Mouse (Mus musculus) v-Abl transformed pro-B cells (cell line): ENCODE data around the gene Lmf1.

ENCODE experiments used
- in situ Hi-C, 2 experiments: fragments of 400-800 bp; cut with MboI; formaldehyde crosslinking; loops; one replicate each; pipeline ENCODE4 v1.15.1; 2025; ENCODE audit not compliant: unreplicated experiment in 2 of 2

Lmf1 gene

DNA sequence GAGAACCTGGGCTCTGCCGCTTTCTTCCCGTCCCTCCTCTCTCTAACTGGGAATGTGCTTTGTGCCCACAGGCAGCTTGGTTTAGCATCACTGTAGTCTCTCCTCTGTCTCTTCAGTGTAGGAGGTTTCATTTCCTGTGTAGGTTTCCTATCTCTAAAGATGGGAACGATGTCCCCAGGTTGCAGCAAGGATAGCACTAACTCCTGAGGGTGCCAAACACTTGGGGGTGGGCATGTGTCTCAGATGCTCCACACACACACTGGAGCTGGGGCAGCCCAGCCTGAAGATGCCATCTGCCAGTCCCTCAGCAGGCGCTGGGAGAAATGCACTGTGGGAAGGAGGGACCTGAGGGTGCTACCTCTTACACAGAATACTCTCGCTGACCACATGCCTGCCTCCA lies 56.9 kb downstream of the Lmf1 start:
- in situ Hi-C loops = no loop called here

- in situ Hi-C loops = no loop called here
These were observed 59.1 kb downstream of the Lmf1 start for GRCm38 (mm10) chr17:25637986-25638385.

DNA sequence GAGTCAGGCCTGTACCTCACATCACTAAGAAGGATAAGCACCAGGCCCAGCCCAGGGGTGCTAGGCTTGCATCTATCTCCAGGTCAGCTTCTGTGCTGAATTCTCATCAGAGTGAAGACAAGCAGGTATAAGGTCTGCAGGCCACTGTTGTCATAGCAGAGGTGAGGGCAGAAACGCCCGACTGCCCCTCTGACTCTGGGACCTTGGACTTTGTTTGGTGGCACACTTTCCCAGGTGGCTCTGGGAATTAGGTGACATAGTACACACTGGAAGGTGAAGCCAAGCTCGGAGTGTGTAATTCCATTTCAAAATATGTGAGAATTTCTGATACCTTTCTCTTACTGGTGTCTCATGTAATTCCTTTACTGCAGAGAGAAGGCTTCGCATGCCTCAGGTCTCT lies 59.6 kb downstream of the Lmf1 start:
- in situ Hi-C loops = no loop called here

DNA sequence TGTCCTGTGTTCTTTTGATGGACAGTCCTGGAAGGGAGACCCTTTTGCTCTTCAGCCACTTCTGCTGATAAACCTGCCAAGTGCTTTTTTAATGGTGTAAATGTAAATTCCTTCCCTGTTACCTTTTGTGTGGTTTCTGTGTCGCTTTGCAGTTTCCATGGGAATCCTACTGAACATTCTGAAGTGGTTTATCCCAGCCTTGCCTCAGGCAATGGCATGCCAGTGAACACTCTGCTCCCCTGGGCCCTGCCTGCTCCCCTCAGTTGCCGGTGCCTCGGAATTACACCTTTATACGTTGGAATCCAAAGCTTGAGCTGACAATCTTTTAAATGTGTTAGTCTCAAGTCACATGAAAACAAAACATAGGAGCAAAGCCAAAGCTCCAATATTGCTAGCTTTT lies 62.1 kb downstream of the Lmf1 start:
- in situ Hi-C loops = no loop called here

DNA sequence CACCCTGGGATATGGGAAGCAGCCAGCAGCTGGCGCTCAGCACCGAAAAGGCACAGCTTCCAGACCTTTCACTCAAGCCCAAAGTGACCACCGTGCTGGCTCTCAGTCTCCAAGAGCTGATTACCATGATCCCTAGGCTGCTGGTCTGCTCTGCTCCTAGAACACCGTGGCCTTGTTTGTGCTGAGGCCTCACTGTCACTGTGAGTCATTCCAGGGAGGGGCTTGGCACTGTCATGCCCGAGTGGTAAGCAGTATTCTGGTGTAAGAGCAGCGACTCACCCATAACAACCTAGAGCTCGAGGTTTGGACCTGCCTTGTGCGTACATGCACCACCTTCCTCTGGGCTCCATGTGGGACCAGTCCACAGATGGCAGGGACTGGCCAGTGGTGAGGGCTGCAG lies 63.1 kb downstream of the Lmf1 start:
- in situ Hi-C loops = no loop called here

DNA sequence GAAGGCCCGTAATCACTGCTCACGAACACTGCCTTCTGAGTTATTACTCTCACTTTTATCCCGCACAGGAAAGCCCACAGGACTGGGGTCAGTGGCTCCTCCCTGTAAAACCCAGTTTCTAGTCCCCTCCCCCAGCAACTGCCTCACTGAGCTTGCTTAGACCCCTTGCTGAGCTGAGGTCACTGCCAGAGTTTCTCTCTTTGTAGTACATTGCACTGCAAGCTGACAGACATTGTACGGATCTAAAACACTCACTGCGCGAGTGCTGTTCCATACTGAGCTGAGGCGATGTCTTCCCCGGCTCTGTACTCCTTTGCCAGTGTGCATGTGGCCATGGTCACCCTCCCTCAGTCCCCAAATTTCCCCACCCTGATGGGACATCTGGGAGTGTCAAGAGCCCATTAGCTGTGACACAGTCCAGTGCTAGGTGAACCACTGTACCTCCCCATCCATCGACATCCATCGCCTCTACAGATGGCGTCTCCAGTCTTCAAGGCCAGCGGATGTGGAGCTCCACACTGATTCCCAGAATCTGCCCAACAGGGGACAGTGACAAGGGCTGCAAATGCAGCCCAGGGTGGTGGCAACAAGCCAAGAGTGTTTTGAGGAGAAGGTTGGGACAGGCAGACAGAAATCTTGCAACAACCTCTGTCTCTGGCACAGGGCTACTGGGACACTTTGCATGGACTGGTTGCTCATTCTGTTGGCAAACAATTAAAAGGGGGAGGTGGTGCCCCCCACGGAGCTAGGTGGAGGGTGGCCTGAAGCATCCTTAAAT lies 64.8 kb downstream of the Lmf1 start:
- in situ Hi-C loops = no loop called here

- in situ Hi-C loops = no loop called here
These were observed 65.9 kb downstream of the Lmf1 start for GRCm38 (mm10) chr17:25644761-25645160.

DNA sequence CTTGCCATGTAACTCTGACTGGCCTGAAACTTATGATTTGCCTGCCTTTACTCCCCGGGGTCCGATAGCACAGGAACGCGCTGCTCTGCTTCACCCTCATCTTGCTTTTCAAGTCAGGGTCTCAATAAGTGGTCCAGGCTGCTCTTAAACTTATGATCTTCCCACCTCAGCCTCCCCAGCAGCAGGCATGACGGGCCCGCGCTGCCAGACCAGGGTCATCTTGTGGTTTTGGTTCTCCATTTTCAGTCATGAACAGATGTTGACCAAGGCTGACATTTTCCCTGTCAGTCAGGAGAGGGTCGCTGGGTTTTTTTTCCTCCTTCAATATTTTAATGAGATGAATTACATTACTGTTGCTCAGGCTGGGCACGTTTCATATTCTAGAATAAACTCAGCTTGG lies 66.8 kb downstream of the Lmf1 start:
- in situ Hi-C loops = no loop called here

DNA sequence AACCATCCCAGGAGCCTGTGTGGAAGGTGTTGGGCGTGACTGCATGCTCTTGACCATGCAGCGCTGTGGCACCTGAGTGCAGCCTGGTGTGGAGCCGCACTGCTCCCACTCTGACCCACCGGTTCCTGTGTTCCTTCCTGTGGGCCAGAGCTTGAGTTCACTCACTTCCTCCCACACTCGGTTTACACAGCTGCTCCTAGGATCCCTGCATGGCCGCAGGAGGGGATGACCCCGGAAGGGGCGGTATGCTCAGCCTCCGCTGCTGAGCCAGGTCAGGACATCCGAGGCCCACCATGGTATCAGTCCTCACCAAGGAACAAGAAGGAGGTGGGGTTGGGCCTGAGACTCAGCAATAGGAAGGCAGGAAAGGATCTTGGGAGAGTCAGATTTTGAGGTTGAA lies 69.0 kb downstream of the Lmf1 start:
- in situ Hi-C loops = no loop called here

- in situ Hi-C loops = no loop called here
These were observed 69.9 kb downstream of the Lmf1 start for GRCm38 (mm10) chr17:25648678-25649216.

GRCm38 (mm10) chr17:25650726-25651125 lies 71.8 kb downstream of the Lmf1 start:
- in situ Hi-C loops = no loop called here

GRCm38 (mm10) chr17:25652272-25652671 lies 73.4 kb downstream of the Lmf1 start:
- in situ Hi-C loops = no loop called here

DNA sequence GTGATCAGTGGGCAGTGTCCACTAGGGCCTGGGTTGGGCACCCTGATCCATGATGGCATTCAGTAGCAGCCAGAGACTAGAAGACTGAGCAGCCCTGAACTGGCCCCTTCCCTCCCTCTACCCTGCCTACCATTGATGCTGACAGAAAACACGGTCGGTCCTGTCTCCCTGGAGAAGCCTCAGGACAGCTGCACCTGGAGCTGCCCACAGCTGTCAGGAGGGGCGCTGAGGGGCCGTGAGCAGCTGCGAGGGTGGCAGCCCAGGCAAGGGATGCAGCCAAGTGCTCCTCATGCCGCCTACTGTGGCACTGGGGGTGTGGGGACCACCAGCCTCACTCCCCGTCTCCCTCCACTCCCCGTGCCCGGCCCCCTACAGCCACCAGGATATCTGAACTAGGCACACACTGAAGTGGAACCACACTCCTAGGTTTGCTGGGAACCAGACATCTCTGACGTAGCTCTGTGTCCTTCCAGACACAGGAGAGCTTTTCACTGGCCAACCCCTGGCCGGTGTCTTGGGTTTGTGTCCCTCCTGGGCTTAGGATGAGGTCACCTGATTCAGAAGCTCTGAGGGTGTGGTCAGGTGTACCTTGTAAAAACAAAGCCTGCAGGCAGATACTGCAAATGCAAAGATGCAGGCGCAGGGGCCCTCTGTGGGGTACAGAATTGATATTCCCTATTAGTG lies 77.4 kb downstream of the Lmf1 start:
- in situ Hi-C loops = no loop called here

GRCm38 (mm10) chr17:25656826-25657189 lies 77.9 kb downstream of the Lmf1 start:
- in situ Hi-C loops = no loop called here

DNA sequence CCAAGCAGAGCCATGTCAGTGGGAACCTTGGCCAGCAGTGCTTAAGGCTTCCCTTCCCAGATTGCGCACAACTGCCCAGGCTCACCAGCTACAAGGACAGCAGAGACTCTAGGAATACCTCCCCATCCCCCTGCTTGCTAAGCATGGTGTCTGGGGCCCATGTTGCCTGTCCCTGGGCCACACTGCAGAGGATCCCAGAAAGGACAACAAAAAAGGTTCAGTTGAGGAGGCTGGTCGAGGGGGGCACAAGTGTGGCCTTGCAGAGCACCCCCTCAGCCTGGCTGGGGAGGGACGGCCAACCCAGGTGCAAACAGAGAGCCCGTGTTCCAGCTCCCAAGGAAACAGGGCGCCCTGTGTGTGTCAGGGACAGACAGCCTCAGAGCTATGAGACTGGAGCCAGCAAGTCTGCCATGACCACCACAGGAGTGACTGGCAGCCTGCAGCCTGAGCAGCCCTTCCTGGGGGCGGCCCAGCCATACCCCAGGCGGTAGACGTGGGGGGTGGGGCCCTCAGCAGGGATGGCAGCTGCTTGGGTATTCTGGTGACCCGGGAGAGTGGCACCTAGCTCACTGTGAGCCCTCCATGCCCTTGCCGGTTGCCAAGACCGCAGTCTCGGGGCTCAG lies 84.4 kb downstream of the Lmf1 start:
- in situ Hi-C loops = no loop called here

GRCm38 (mm10) chr17:25665485-25665884 lies 86.6 kb downstream of the Lmf1 start:
- in situ Hi-C loops = no loop called here

DNA sequence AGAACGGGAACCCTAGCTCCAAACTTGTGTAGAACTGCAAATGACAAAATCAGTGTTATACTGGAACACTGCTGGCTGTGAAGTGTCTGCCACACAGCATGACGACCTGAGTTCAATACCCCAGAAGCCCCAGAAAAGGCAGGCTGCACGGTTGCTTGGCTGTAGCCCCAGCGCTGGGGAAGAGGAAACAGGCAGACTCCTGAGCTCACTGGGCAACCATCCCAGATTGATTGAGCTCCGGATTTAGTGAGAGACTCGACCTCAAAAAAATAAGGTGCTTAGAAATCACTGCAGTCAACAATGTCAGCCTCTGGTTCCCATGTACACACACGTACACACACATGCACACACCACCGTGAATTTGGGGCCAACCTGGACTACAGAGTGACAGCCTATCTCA lies 87.0 kb downstream of the Lmf1 start:
- in situ Hi-C loops = no loop called here

- in situ Hi-C loops = no loop called here
These were observed 89.7 kb downstream of the Lmf1 start for GRCm38 (mm10) chr17:25668481-25669055.

GRCm38 (mm10) chr17:25672982-25673381 lies 94.1 kb downstream of the Lmf1 start:
- in situ Hi-C loops = loop anchor here in 1 of 2 experiments (10.0 kb wide), 1 partner anchor 98 kb away; the partner anchor contains the start of genes Lmf1 and Sox8

DNA sequence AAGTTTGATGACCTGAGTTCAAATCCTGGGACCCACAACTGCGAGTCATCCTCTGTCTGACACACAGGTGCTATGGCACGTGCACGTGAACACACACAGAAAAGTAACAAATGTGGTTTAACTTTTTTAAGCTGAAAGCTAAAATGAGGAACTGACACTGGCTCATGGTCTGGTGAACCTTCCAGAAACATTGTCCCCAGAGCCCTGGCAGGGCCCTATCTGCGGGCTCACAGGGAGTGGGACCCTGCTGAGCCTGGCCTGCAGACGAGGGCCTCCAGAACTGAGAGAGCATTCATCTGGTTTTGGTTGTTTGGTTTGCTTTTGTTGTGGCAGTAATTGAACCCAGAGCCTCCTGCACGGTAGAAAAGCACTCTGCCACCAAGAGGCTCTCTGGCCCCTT lies 99.1 kb downstream of the Lmf1 start:
- in situ Hi-C loops = loop anchor here in 1 of 2 experiments (10.0 kb wide), 1 partner anchor 103 kb away; the partner anchor contains the start of genes Lmf1 and Sox8

DNA sequence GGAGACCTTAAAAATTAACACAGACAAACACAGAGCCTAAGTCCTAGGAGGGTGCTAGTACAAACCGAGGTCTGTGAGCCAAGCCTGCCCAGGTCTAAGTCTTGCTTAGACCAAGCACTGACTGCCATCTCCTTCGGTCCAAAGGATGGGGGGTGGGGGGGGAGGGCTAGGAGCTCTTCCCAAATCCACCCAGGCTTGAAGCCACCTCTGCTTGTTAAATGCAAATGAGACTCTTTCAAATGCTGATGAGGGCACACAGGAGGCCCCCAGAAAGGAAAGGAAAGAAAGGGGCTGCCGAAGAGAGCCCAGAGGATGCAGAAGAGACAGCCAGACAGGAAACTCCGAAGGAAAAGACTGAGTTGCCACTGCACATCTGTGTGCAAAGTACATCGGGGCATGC lies 100.9 kb downstream of the Lmf1 start:
- in situ Hi-C loops = loop anchor here in 1 of 2 experiments (10.0 kb wide), 1 partner anchor 105 kb away; the partner anchor contains the start of genes Lmf1 and Sox8
